Mouse (Mus musculus) cerebellum, postnatal 14 days (tissue): ENCODE data around the gene Ntm.

Experiments
- DNase-seq, 2 experiments: peaks; one replicate each; pipeline ENCODE4 v3.0.0; 2021; ENCODE audit warnings: mixed read lengths in 2 of 2

Gene Ntm

GRCm38 (mm10) chr9:29796281-29796680, 166.7 kb downstream of the Ntm start:
- DNase-seq = no peak

- peak; percentile 77 to 87 for DNase-seq
Observed at GRCm38 (mm10) chr9:29791199-29791915, 171.6 kb downstream of the Ntm start.

- no peak for DNase-seq
Observed at GRCm38 (mm10) chr9:29790017-29790416, 172.9 kb downstream of the Ntm start.

GRCm38 (mm10) chr9:29788855-29789254, 174.1 kb downstream of the Ntm start:
- no peak for DNase-seq

- DNase-seq = no peak
Observed at GRCm38 (mm10) chr9:29787408-29787807, 175.5 kb downstream of the Ntm start.

GRCm38 (mm10) chr9:29782697-29783096, 180.2 kb downstream of the Ntm start:
- no peak for DNase-seq

GRCm38 (mm10) chr9:29779739-29780138, 183.2 kb downstream of the Ntm start:
- DNase-seq = no peak

- no peak for DNase-seq
Observed at GRCm38 (mm10) chr9:29776951-29777350, 186.0 kb downstream of the Ntm start.

- DNase-seq = no peak
Observed at GRCm38 (mm10) chr9:29776542-29776941, 186.4 kb downstream of the Ntm start.

- DNase-seq = no peak
Observed at GRCm38 (mm10) chr9:29776030-29776429, 186.9 kb downstream of the Ntm start.

- DNase-seq = peak; percentile 55 to 67
Observed at GRCm38 (mm10) chr9:29772625-29773388, 190.1 kb downstream of the Ntm start.

- no peak for DNase-seq
Observed at GRCm38 (mm10) chr9:29771870-29772269, 191.1 kb downstream of the Ntm start.

- no peak for DNase-seq
Observed at GRCm38 (mm10) chr9:29771071-29771785, 191.7 kb downstream of the Ntm start.

GRCm38 (mm10) chr9:29769361-29769760, 193.6 kb downstream of the Ntm start:
- DNase-seq = peak in 1 of 2 experiments; percentile 37

- peak; percentile 58 to 76 for DNase-seq
Observed at GRCm38 (mm10) chr9:29765990-29766980, 196.7 kb downstream of the Ntm start.

GRCm38 (mm10) chr9:29763338-29763737, 199.6 kb downstream of the Ntm start:
- peak in 1 of 2 experiments; percentile 50 for DNase-seq

- no peak for DNase-seq
Observed at GRCm38 (mm10) chr9:29761952-29762586, 200.9 kb downstream of the Ntm start.

GRCm38 (mm10) chr9:29761511-29761910, 201.4 kb downstream of the Ntm start:
- no peak for DNase-seq

GRCm38 (mm10) chr9:29759940-29760339, 203.0 kb downstream of the Ntm start:
- peak; percentile 48 to 64 for DNase-seq

- no peak for DNase-seq
Observed at GRCm38 (mm10) chr9:29759060-29759459, 203.9 kb downstream of the Ntm start.

- no peak for DNase-seq
Observed at GRCm38 (mm10) chr9:29754374-29754773, 208.6 kb downstream of the Ntm start.

- DNase-seq = peak; percentile 72 to 75
Observed at GRCm38 (mm10) chr9:29751396-29751795, 211.5 kb downstream of the Ntm start.
